Mouse (Mus musculus) thymus, adult 2 months (tissue): ENCODE data around the gene Lrrc4.

Experiments used
- CTCF ChIP-seq: fragments of 200-500 bp; IDR thresholded peaks from 2 replicates; pipeline ENCODE4 v1.5.1; 2012; ENCODE audit warnings: mild to moderate bottlenecking, control low read depth, low read length, moderate library complexity, borderline replicate concordance; ENCODE audit not compliant: control insufficient read depth, poor library complexity, insufficient read depth; ENCODE audit errors: extremely low read depth
- POLR2A ChIP-seq: fragments of 200-500 bp; IDR thresholded peaks from 2 replicates; pipeline ENCODE4 v1.6.1; 2012; ENCODE audit warnings: mild to moderate bottlenecking, low read length, control low read depth, moderate library complexity; ENCODE audit not compliant: control insufficient read depth, poor library complexity, insufficient read depth; ENCODE audit errors: extremely low read depth

- no peak for TF ChIP-seq CTCF
- TF ChIP-seq POLR2A = no peak
These were observed 121.5 kb downstream of the Lrrc4 start for GRCm38 (mm10) chr6:28710035-28710434.
